Mouse (Mus musculus): ENCODE results near the gene Ssbp4. TPM values are rescaled to one million over a fixed set of nuclear protein-coding genes. Genes with fewer than 3 reads are reported as not detected.

Ssbp4 gene
- polyA plus RNA-seq, 1 experiment = 106 TPM

DNA sequence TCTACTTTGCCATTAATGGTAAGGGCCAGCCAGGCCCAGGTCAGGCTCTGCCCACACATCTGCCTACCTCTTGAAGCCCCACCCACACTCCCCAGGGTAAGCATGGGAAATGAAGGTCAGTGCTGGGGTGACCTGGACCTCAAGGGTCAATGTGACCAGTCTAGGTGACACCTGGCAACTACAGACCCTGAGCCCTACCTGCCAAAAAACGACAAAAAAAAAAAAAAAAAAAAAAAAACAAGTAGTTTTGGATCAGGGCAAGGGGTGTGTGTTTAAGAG is 39.4 kb upstream of the Ssbp4 start:
- peaks cover 67% of the 10 kb centered on the region for H3K4me1 ChIP-seq (ENCODE audit: control insufficient read depth, insufficient read depth, low read length)

DNA sequence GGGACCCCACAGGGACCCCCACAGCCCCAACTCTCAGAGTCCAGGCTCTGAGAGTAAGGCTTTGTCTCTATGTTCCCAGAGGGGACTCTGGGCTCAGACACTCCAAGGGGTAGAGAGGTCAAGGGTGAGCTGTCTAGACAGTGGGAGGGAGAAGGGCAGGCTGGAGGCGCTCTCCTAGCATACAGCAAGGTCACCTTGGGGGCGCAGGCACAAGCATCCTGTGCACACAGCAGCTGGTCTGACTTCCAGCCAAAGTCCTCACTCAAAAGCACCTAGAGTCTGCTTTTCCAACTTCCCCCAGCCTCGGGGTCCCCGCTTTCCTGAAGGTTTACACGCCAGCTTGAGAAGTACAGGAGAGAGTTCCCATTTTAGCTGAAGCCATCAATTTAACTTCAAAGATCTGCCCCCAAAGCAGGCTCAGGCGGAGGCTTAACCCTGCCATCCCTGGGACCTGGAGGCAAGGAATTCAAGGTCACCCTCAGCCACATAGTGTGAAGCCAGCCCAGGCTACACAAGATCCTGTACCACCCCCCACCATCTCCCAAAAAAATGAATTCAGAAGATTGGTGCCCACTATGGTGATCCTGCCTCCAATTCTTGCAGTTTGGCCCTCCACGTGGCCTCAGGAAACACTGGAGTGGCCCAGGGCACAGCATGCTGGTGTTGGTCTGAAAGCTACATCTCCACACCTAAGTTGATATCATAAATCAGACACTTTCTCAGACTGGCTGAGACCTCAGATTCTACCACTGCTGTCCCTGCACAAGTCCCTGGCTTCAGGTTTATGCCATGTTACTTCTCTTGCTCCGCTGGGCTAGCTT is 38.9 kb upstream of the Ssbp4 start:
- no peak for TF ChIP-seq POLR2A (IDR thresholded peaks at IDR 0.05; ENCODE audit: borderline replicate concordance, low read depth, low read length)
- 0 out of 2 replicates have a peak, but pooled peaks have one; percentile 10 for TF ChIP-seq CTCF (IDR thresholded peaks at IDR 0.05; ENCODE audit: low read depth, low read length)
- Histone ChIP-seq H3K4me1 (ENCODE audit: control insufficient read depth, insufficient read depth, low read length) (peaks cover 66% of the 10 kb centered on the region), H3K4me3 (ENCODE audit: insufficient read depth, low read length) (no peak overlapping the region), H3K27ac (ENCODE audit: insufficient read depth, low read depth, low read length) (peak overlapping the region; percentile 97)

More for the DNA sequence above, 39.4 kb upstream of the Ssbp4 start:
- TF ChIP-seq CTCF (IDR thresholded peaks at IDR 0.05; ENCODE audit: low read depth, low read length) (no peak), POLR2A (IDR thresholded peaks at IDR 0.05; ENCODE audit: borderline replicate concordance, low read depth, low read length) (no peak)
- Histone ChIP-seq H3K27ac (ENCODE audit: insufficient read depth, low read depth, low read length) (peak overlapping the region; percentile 97), H3K4me3 (ENCODE audit: insufficient read depth, low read length) (no peak overlapping the region)

DNA sequence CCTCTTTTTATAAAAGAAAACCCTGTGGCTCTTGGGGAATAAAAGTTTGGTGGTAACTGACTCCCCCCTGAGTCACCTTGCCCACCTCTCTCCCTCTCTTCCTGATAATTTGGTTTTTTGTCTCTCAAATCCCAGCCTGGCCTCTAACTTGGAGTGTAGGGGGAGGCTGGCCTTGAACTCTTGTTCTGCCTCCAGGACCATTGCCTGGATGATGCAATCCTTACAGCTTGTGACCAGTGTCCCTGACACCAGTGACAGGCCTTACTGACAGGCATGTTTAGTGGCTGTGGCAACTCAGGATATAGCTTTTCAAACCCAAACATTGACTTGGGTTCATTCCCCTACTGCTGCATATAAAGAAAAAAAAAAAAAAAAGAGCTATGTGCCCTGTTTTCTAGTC is 38.1 kb upstream of the Ssbp4 start:
- Histone ChIP-seq H3K27ac (ENCODE audit: insufficient read depth, low read depth, low read length) (peak overlapping the region; percentile 97), H3K4me1 (ENCODE audit: control insufficient read depth, insufficient read depth, low read length) (peaks cover 65% of the 10 kb centered on the region), H3K4me3 (ENCODE audit: insufficient read depth, low read length) (no peak overlapping the region)
- TF ChIP-seq CTCF (IDR thresholded peaks at IDR 0.05; ENCODE audit: low read depth, low read length) = no peak
- TF ChIP-seq POLR2A (IDR thresholded peaks at IDR 0.05; ENCODE audit: borderline replicate concordance, low read depth, low read length) = no peak

DNA sequence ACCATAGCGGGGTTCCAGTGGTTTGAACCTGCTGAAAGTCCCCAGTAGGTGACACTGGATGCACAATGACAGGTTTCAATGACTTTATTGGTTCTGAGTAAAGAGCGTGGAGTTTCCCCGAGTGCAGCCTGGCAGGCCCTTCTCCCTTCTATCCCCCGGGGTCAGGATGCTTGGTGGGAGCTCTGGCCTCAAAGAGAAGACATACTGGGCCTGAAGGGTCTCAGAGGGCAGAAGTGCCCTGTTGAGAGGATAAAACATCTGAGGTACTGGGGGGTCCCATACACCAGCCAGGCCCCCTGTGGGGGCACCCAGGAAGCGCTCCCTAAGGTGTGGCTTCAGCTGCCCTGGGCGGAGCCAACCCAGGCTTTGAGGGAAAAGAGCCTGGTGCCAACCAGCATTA is 37.7 kb upstream of the Ssbp4 start:
- Histone ChIP-seq H3K4me1 (ENCODE audit: control insufficient read depth, insufficient read depth, low read length) (peaks cover 65% of the 10 kb centered on the region), H3K4me3 (ENCODE audit: insufficient read depth, low read length) (no peak overlapping the region), H3K27ac (ENCODE audit: insufficient read depth, low read depth, low read length) (peak overlapping the region; percentile 97)
- TF ChIP-seq POLR2A (IDR thresholded peaks at IDR 0.05; ENCODE audit: borderline replicate concordance, low read depth, low read length) = no peak
- no peak for TF ChIP-seq CTCF (IDR thresholded peaks at IDR 0.05; ENCODE audit: low read depth, low read length)

DNA sequence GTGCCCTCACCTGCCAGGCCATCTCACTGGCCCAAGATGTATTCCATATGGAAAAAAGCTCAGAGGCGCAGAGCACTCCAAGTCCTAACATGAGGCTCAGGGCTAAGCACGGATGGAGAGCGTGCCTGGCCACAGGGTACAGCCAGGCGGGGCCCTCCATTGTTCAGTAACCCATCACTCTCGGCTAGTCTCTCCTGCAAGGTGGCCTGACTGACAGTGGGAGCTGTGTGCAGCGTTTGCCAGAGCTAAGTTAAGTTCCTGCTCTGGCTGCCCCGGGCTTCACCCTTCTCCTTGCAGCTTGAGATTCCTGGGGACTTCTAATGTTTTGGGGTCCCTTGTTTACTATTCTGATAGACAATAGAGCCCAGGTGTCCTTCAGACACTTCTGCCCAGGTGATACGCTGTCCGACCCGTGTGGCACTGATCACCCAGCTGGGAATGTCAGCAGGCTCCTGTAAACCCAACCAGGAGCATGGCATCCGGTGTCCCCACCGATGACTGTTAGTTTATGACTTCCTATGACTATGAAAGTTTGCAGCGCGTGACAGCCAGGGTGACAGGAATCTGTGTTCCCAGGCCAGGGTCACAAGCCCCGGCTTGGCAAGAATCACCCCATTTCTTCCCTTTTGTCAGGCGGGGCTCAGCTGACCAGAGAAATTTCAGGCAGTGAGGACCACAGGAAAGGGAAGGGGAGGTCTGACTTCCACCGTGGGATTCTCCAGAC is 37.0 kb upstream of the Ssbp4 start:
- no peak overlapping the region for H3K4me3 ChIP-seq (ENCODE audit: insufficient read depth, low read length)
- H3K27ac ChIP-seq (ENCODE audit: insufficient read depth, low read depth, low read length) = peak overlapping the region; percentile 97
- TF ChIP-seq CTCF (IDR thresholded peaks at IDR 0.05; ENCODE audit: low read depth, low read length) (no peak), POLR2A (IDR thresholded peaks at IDR 0.05; ENCODE audit: borderline replicate concordance, low read depth, low read length) (no peak)
- peaks cover 65% of the 10 kb centered on the region for H3K4me1 ChIP-seq (ENCODE audit: control insufficient read depth, insufficient read depth, low read length)

DNA sequence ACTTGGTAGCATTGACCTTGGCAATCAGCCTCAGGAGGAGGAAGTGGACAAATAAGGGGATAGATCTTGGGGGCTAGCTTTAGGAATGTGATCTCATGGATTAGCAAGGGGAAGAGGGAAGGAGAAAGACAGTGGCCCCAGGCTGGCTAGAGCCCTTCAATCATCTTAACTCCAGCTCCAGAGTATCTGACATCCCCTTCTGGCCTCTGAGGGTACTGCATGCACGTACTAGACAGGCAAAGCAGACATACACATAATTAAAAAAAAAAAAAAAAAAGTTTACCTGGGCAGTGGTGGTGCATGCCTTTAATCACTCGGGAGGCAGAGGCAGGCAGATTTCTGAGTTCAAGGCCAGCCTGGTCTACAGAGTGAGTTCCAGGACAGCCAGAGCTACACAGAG is 35.4 kb upstream of the Ssbp4 start:
- Histone ChIP-seq H3K4me3 (ENCODE audit: insufficient read depth, low read length) (no peak overlapping the region), H3K4me1 (ENCODE audit: control insufficient read depth, insufficient read depth, low read length) (peaks cover 53% of the 10 kb centered on the region), H3K27ac (ENCODE audit: insufficient read depth, low read depth, low read length) (peak overlapping the region; percentile 97; the same call in 1 of the 2 replicates)
- no peak for TF ChIP-seq POLR2A (IDR thresholded peaks at IDR 0.05; ENCODE audit: borderline replicate concordance, low read depth, low read length)
- TF ChIP-seq CTCF (IDR thresholded peaks at IDR 0.05; ENCODE audit: low read depth, low read length) = no peak

DNA sequence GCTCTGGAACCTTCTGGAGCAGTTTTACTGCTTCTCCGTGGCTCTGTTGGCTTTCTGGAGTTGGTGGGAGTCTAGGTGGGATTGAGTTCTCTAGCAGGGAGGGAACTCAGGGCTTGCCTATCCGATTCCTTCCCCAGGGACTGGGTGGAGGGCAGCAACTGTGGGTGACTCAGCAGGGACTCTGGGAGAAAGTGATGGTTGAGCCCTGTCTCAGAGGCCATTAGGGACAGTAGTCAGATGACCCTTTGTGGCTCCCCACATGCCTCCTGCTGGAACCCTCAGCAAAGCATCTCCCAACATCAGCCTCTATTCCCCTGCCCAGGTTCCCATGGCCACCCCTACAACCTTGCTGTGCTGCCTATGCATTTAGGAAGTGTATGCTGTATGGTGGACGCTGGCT is 34.3 kb upstream of the Ssbp4 start:
- Histone ChIP-seq H3K4me3 (ENCODE audit: insufficient read depth, low read length) (no peak overlapping the region), H3K4me1 (ENCODE audit: control insufficient read depth, insufficient read depth, low read length) (peaks cover 42% of the 10 kb centered on the region), H3K27ac (ENCODE audit: insufficient read depth, low read depth, low read length) (no peak overlapping the region)
- TF ChIP-seq POLR2A (IDR thresholded peaks at IDR 0.05; ENCODE audit: borderline replicate concordance, low read depth, low read length) (no peak), CTCF (IDR thresholded peaks at IDR 0.05; ENCODE audit: low read depth, low read length) (no peak)

DNA sequence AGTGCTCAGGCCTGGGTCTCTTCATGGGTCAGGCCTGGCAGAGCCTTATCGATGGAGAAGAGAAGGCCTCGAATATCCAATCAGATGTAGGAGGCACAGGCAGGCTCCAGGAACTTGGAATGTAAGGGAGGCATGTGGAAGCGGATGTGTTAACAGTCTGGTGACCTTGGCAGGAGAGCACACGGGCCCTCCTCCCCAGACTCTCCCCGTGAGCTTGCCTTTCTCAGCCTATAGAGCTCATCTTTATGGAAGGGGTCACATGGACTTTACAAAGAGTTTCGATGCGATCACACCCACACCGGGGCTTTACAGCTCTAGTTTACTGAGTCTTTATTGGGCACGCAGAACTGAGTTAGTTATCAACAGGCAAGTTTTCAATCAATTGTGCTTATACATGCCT is 30.1 kb upstream of the Ssbp4 start:
- no peak overlapping the region for H3K27ac ChIP-seq (ENCODE audit: insufficient read depth, low read depth, low read length)
- H3K4me3 ChIP-seq (ENCODE audit: insufficient read depth, low read length) = no peak overlapping the region
- peaks cover 35% of the 10 kb centered on the region for H3K4me1 ChIP-seq (ENCODE audit: control insufficient read depth, insufficient read depth, low read length)
- TF ChIP-seq CTCF (IDR thresholded peaks at IDR 0.05; ENCODE audit: low read depth, low read length) = no peak

DNA sequence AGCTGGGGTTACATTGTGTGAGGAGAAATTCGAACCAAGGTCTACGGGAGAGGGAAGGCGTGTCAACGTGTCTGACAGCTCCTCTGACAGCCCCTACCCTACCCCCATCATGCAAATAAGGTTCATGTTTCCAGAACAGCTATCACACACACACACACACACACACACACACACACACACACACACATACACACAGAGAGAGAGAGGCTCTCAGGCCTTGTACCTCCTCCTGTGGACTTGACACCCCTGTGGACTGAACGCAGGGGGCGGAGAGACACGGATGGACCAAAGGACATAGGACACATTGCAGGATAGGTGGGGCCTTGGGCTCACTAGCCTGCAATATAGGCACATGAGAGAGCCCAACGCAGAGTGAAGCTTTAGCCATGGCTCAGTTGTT is 28.2 kb upstream of the Ssbp4 start:
- no peak for TF ChIP-seq POLR2A (IDR thresholded peaks at IDR 0.05; ENCODE audit: borderline replicate concordance, low read depth, low read length)
- TF ChIP-seq CTCF (IDR thresholded peaks at IDR 0.05; ENCODE audit: low read depth, low read length) = no peak
- no peak overlapping the region for H3K4me3 ChIP-seq (ENCODE audit: insufficient read depth, low read length)
- H3K27ac ChIP-seq (ENCODE audit: insufficient read depth, low read depth, low read length) = no peak overlapping the region
- H3K4me1 ChIP-seq (ENCODE audit: control insufficient read depth, insufficient read depth, low read length) = peaks cover 47% of the 10 kb centered on the region

DNA sequence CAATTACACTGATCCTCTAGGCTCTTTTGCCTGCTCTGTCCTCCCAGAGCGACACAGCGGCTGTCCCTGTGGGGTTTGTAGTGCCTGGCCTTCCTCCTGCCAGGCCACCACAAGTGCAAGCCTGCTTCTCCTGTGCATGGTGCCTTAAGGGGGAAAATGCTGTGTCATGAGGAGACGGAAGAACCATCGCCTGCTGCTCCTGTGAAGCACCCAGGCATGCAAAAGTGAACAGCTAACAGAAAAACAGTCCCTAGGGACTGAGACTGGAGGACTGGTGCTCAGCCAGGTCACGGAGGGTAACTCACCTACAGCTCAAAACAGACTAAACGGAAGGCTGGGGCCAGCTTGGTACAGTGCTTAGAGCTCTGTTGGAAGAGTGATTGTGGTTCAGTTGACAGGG is 26.9 kb upstream of the Ssbp4 start:
- TF ChIP-seq POLR2A (IDR thresholded peaks at IDR 0.05; ENCODE audit: borderline replicate concordance, low read depth, low read length) = no peak
- peaks cover 49% of the 10 kb centered on the region for H3K4me1 ChIP-seq (ENCODE audit: control insufficient read depth, insufficient read depth, low read length)
- H3K4me3 ChIP-seq (ENCODE audit: insufficient read depth, low read length) = no peak overlapping the region
- H3K27ac ChIP-seq (ENCODE audit: insufficient read depth, low read depth, low read length) = peak overlapping the region; percentile 96
